Mouse (Mus musculus) hindbrain, embryonic 13.5 days (tissue): ENCODE data around the gene Nckap5. TPM values are rescaled to one million over a fixed set of nuclear protein-coding genes. Genes with fewer than 3 reads are reported as not detected.
"Not testable (repeated sequence)": the region's sequence is repeated elsewhere in the genome, so short reads cannot be mapped to it uniquely, and the experiment has no call there.

Source experiments
- ATAC-seq: fragments of 200-750 bp; cut with Nextera tagmentation; 2 replicates; pipeline ENCODE4 v1.8.0; 2017; ENCODE audit warnings: moderate TSS enrichment; ENCODE audit not compliant: low FRiP score
- H3K27ac ChIP-seq: fragments of 300-500 bp; sonication (generic); 2 replicates; pipeline ENCODE4 v1.5.1; 2015; ENCODE audit warnings: inconsistent platforms, mild to moderate bottlenecking, moderate library complexity
- H3K27me3 ChIP-seq: fragments of 300-500 bp; sonication (generic); 2 replicates; pipeline ENCODE4 v1.6.1; 2015; ENCODE audit warnings: mild to moderate bottlenecking, inconsistent platforms
- H3K36me3 ChIP-seq: fragments of 300-500 bp; sonication (generic); 2 replicates; pipeline ENCODE4 v1.6.1; 2015; ENCODE audit warnings: mild to moderate bottlenecking, inconsistent platforms
- H3K4me1 ChIP-seq: fragments of 300-500 bp; sonication (generic); replicated peaks from 2 replicates; pipeline ENCODE4 v1.6.1; 2015; ENCODE audit warnings: inconsistent platforms
- H3K4me2 ChIP-seq: fragments of 300-500 bp; sonication (generic); 2 replicates; pipeline ENCODE4 v1.6.1; 2015; ENCODE audit warnings: inconsistent platforms, mild to moderate bottlenecking, moderate library complexity
- H3K4me3 ChIP-seq: fragments of 300-500 bp; sonication (generic); 2 replicates; pipeline ENCODE4 v1.5.1; 2015; ENCODE audit warnings: mild to moderate bottlenecking, inconsistent platforms
- H3K9ac ChIP-seq: fragments of 300-500 bp; sonication (generic); 2 replicates; pipeline ENCODE4 v1.6.1; 2015; ENCODE audit warnings: mild to moderate bottlenecking, inconsistent platforms
- H3K9me3 ChIP-seq: fragments of 300-500 bp; sonication (generic); 2 replicates; pipeline ENCODE4 v1.6.1; 2016; ENCODE audit warnings: inconsistent platforms
- WGBS: fragments of 180-500 bp; shearing (Covaris S2); methylation state at CpG from one replicate; pipeline ENCODE4 v1.1.7; 2015; 5-methylcytosine and 5-hydroxymethylcytosine counted together
- polyA plus RNA-seq: library from polyadenylated mRNA; unstranded; fragments of >200 nt; fragmentation: Nextera tagmentation; extraction: Ambion mirVana; gene quantifications from 2 replicates; pipeline ENCODE4 v1.2.1, GENCODE M21; 2015

Nckap5 gene
- polyA plus RNA-seq, 1 experiment from 2014 or later = 18.6 TPM

DNA sequence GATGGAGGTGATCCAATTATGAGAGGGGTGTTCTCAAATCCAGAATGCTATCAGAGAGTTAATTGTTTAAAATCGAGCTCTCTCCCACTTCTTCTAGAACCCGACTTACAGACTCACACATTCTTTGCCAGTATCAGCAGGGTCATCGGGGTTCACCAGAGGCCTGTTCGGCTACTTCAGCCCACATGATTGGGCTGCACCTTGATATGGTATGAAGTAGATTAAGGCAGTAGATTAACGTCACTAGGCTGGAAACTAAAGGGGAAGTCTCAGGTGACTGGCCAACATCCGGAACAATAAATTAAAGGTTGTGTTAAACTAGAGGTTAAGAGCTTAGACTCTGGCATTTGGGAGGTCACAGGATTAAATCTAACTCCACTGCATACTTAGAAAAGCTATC lies 8.4 kb downstream of the Nckap5 start:
- H3K4me1 ChIP-seq = peaks cover 8% of the 10 kb centered on the region
- no peak overlapping the region for H3K4me2 ChIP-seq
- no peaks in the 10 kb centered on the region for H3K9me3 ChIP-seq
- no peak overlapping the region for H3K4me3 ChIP-seq
- H3K9ac ChIP-seq = no peak overlapping the region
- H3K27me3 ChIP-seq = peaks cover 4% of the 10 kb centered on the region; the same call in 1 of the 2 replicates
- no peak for ATAC-seq
- H3K36me3 ChIP-seq = no peaks in the 10 kb centered on the region
- WGBS = 91% methylated on average over 6 of the region's 6 CpGs
- H3K27ac ChIP-seq = no peak overlapping the region

DNA sequence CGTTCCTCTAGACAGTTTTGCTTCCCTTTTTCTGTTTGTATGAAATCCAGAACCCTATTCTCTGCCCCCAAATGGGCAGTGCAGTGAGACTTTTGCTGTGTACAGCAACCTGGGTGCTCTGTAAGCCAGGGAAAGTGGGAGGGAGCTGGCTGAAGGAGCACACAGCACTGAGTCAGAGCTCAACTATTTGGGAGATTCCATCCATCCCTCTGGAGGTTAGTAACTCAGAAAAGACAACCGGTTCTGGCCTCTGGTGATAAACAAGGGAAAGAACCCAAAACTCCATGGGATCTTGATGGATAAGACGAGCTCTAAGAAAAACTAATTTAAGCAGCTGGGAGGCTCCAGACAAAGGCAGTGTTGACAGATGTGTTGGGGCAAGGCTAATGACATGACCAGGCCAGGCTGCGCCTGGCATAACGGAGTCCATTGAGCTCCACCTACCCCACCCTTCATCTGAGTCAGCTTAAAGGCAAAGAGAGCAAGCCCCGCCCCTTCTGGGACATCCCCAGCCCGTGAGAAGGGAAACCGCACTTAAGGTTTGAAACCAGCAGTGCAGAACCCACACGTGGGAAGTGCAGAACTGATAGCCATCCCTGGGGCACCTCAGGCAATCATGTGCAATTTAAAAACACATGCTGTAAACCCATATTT lies 13.1 kb downstream of the Nckap5 start:
- Histone ChIP-seq H3K9me3 (no peaks in the 10 kb centered on the region), H3K4me2 (no peak overlapping the region), H3K27ac (no peak overlapping the region), H3K9ac (no peak overlapping the region), H3K36me3 (no peaks in the 10 kb centered on the region), H3K27me3 (no peaks in the 10 kb centered on the region), H3K4me3 (no peak overlapping the region), H3K4me1 (peaks cover 8% of the 10 kb centered on the region)
- ATAC-seq = peak; percentile 46; the same call in 1 of the 2 replicates
- 28% methylated on average over 9 of the region's 9 CpGs for WGBS

DNA sequence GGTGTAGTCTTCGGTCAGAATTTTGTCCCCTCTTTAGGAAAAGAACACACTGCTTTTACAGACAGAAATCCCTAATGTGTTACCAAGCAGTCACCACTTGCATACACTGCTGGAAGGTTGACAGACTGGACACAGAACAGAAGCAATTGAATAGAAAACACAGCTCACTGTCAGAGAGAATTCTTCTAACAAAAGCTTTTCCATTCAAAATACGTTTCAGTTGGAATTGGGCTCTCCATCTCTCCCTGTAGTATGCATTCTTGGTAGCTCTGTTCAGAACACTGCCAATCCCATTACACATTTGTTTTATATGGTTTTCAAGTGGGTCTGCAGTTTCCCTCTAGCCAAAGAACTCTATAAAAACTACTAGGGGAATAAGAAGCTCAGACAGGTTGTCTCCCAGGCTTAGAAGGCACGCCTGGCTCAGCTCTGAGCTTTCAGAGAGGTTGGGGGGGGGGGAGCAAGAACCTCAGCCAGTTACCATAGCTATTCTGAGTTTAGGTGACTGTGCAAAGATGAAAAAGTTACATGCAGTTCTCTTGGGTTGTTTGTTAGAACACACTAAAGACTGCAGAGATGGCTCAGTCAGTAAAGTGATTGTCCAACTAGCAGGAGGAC lies 23.5 kb downstream of the Nckap5 start:
- no peak for ATAC-seq
- Histone ChIP-seq H3K9ac (no peak overlapping the region), H3K4me2 (no peak overlapping the region), H3K36me3 (no peaks in the 10 kb centered on the region), H3K27me3 (no peaks in the 10 kb centered on the region), H3K4me1 (no peaks in the 10 kb centered on the region; the same call in 1 of the 2 replicates), H3K9me3 (no peaks in the 10 kb centered on the region), H3K4me3 (no peak overlapping the region), H3K27ac (no peak overlapping the region)
- WGBS = 57% methylated on average over 3 of the region's 3 CpGs

DNA sequence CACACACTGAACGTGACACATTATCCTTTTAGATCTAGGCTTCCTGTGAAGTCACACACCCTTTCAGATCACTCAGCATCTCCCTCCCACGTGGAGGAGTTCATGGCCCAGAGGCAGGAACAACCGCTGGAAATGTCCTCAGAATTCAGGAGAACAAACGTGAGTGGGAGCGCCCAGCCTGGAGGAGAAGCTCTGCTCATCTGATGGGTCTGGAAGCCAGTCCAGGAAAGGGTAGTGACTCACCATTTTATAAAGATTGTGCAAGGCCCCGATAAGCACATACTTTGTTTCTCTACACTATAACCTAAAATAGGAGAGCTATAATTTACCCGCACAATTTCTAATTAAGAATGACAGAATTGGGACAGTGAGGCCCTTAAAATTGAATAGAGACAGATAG lies 24.1 kb downstream of the Nckap5 start:
- WGBS = 76% methylated on average over 7 of the region's 7 CpGs
- Histone ChIP-seq H3K9me3 (no peaks in the 10 kb centered on the region), H3K4me3 (no peak overlapping the region), H3K27ac (no peak overlapping the region), H3K4me2 (no peak overlapping the region), H3K9ac (no peak overlapping the region), H3K27me3 (no peaks in the 10 kb centered on the region), H3K36me3 (no peaks in the 10 kb centered on the region), H3K4me1 (no peaks in the 10 kb centered on the region; the same call in 1 of the 2 replicates)
- no peak for ATAC-seq

DNA sequence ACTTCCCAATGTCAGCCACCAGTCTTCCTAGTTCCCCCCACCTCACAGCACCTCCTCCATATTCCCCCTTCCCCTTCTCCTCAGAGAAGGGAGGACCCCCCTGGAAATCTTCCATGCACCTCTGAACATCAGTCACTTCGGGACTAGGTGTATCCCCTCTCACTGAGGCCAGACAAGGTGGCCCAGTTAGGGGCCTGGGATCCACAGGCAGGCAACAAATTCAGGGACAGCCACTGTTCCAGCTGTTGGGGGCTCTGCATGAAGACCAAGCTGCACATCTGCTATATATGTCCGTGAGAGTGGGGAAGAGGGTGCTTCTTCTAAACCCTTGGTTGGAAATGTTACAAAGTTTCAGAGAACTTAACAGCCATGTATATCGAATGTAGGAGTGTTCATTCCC lies 28.2 kb downstream of the Nckap5 start:
- 86% methylated on average over 3 of the region's 3 CpGs for WGBS
- Histone ChIP-seq H3K36me3 (no peaks in the 10 kb centered on the region), H3K9ac (no peak overlapping the region), H3K9me3 (no peaks in the 10 kb centered on the region), H3K27ac (no peak overlapping the region), H3K4me2 (no peak overlapping the region), H3K4me1 (peaks cover 9% of the 10 kb centered on the region), H3K4me3 (no peak overlapping the region), H3K27me3 (no peaks in the 10 kb centered on the region)
- ATAC-seq = no peak

DNA sequence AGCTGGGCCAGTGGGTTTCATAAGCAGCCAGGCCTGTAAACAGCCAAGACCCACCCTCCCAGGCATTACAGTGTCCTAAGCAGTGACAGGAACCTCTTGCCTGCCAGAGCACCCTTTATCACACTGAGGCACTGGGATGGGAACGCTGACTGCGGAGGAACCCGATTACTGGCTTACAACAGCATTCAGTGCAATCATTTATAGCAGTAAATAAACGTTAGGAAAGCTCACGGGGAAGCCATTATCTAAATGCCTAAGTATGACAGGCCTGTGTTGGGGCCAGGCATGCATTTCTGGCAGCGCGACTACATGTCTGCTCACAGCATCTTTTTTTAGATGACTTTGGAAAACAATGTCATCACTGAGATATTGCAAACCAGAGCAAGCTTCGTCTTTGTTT lies 28.9 kb downstream of the Nckap5 start:
- Histone ChIP-seq H3K27ac (no peak overlapping the region), H3K9me3 (no peaks in the 10 kb centered on the region), H3K36me3 (no peaks in the 10 kb centered on the region), H3K9ac (no peak overlapping the region), H3K4me1 (peaks cover 9% of the 10 kb centered on the region), H3K27me3 (no peaks in the 10 kb centered on the region), H3K4me2 (no peak overlapping the region), H3K4me3 (no peak overlapping the region)
- 64% methylated on average over 8 of the region's 8 CpGs for WGBS
- ATAC-seq = no peak

DNA sequence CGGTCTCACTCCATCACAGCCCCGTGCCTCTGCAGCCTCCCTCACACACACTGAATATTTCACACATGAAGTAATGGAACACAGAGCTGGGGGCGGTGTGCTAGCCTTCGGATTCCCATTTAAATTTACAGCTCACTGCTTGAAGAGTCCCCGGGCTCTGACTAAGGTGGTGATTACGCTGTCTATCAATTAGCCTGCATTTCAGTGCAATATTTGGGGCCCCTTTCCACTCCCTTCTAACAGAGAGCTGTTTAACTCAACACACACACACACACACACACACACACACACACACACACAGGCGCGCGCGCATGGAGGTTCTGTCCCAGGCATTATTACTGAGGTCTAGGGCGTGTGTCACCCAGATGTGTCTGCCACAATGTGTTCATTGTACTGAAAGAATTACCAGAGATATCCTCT lies 31.2 kb downstream of the Nckap5 start:
- Histone ChIP-seq H3K4me3 (no peak overlapping the region), H3K36me3 (no peaks in the 10 kb centered on the region), H3K9ac (no peak overlapping the region), H3K4me2 (no peak overlapping the region), H3K27me3 (no peaks in the 10 kb centered on the region), H3K27ac (no peak overlapping the region), H3K9me3 (no peaks in the 10 kb centered on the region), H3K4me1 (peaks cover 9% of the 10 kb centered on the region)
- ATAC-seq = peak; percentile 52; the same call in 1 of the 2 replicates
- WGBS = 69% methylated on average over 11 of the region's 11 CpGs

DNA sequence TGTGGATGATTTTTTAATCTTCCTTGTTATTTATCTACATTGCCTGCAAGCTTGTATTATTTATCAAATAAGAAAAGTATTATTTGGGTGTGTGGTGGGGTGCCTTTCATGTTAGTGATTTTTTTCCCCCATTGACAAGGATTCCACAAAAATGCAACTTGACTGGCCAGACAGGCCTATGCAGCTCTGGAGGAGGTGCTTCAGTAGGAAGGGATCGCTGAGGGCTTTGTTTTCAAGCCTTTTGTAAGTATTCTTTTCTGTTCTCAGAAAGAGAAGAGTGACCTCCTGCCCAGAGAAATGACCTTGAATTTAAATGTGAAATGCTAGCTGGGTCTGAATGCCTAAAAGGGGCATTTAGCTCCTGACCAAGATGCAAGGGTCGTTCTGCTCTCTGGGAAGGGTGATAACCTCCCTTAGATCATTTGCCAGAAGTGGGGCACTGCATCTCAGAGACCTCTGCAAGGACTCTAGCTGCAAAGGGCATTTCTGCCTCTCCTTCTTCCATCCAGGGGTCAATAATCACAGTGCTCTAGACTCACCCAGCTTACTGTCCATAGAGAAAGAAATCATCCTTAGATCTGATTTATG lies 50.2 kb downstream of the Nckap5 start:
- H3K9ac ChIP-seq, H3K27me3 ChIP-seq, H3K4me1 ChIP-seq, H3K9me3 ChIP-seq, ATAC-seq, H3K4me2 ChIP-seq, H3K36me3 ChIP-seq, H3K27ac ChIP-seq, H3K4me3 ChIP-seq: not testable (repeated sequence)
- no CpG with 5 or more reads among the region's 2 CpGs for WGBS

DNA sequence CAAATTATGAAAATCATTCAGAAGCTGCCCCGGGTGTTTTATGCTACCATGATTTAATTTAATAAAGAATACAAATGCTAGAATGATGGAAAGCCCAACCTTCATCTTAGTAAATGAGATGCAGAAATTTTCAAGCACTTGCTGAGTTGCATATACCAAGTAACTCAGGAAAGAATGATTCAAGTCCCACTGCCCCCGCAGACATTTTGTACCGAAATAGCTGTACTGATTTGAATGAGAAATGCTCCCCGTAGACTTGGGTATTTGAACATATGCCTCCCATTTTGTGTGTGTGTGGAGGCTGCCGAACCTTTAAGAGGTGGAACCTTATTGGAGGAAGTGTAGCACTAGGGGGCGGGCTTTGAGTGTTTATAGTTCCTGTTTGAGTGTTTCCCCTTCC lies 56.7 kb downstream of the Nckap5 start:
- H3K4me3 ChIP-seq, H3K36me3 ChIP-seq, H3K27me3 ChIP-seq, H3K27ac ChIP-seq, H3K9me3 ChIP-seq, H3K9ac ChIP-seq, ATAC-seq, H3K4me2 ChIP-seq, H3K4me1 ChIP-seq: not testable (repeated sequence)
- WGBS = no CpG with 5 or more reads among the region's 6 CpGs

DNA sequence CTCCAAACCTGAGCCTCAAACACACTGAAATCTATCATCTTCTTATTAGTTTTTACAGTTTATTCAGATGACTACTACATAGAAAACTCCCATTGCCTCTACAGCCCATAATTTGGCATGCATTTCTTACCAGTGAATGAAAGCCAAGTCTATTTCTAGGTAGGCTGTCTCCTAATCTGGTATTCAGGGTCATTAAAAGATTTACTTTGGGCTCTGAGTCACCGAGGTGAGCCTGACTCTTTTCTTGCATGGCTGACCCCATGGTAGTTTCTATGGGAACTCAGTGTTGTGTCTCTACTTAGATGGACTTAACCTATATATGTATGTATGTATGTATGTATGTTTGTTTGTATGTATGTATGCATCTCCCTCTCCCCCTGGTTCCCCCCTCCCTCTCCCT lies 63.6 kb downstream of the Nckap5 start:
- Histone ChIP-seq H3K27ac (no peak overlapping the region), H3K9me3 (no peaks in the 10 kb centered on the region), H3K9ac (no peak overlapping the region), H3K4me3 (no peak overlapping the region), H3K4me2 (no peak overlapping the region), H3K4me1 (peaks cover 10% of the 10 kb centered on the region), H3K27me3 (0 out of 2 replicates have a peak, but pooled peaks cover 3% of the 10 kb centered on the region), H3K36me3 (no peaks in the 10 kb centered on the region)
- WGBS = 58% methylated on average over 1 of the region's 1 CpGs
- no peak for ATAC-seq

DNA sequence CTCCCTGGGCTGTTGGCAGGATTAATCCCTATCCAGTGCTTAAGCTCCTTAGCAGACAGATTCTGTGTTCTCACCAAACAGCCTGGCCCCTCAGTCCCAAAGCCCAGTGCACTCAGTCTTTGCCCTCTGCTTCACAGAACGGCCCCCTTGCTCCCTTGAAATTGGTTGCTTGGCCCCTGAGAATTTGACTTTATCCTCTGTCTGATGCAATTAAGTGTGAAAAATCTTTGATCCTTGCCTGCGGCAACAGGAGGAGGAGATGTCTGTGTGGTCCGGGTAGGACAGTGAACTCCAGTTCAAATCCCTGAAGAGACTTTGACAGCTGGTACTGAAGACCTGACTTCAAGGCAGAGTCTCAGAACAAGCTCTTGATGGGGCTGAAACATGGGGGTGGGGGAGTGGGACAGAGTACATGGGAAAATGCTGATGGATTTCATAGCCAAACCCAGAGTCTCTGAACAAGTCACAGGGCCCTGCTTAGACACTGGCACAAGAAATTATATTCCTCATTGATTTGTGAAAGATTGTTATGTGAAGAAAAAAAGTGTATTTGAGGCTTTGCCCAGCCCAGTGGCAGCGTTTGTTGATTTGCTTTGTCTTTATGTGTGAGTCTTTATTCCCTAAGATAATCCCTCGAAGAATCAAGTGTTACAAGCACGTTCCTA lies 65.0 kb downstream of the Nckap5 start:
- Histone ChIP-seq H3K9me3 (no peaks in the 10 kb centered on the region), H3K4me1 (peaks cover 10% of the 10 kb centered on the region), H3K4me2 (no peak overlapping the region), H3K27me3 (0 out of 2 replicates have a peak, but pooled peaks cover 3% of the 10 kb centered on the region), H3K27ac (no peak overlapping the region), H3K36me3 (no peaks in the 10 kb centered on the region), H3K4me3 (no peak overlapping the region), H3K9ac (no peak overlapping the region)
- no peak for ATAC-seq
- 47% methylated on average over 6 of the region's 6 CpGs for WGBS

DNA sequence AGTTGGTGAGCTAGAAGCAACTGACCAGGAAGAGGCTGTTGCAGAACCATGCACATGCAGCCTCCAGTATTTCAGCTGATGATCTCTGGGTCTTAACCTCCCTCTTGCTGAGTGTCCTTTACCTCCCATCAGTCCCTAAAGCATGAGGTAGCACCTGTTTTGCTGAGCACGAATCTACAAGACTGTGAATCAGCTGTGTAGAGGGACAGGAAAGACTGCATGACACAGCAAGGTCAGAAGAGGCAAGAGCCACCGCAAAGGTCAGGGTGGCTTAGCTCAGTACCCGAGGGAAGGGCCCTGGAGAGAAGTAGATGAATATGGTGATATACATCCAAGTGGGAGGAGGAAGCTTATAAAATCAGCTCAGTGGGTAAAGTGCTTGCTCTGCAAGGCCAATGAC lies 66.4 kb downstream of the Nckap5 start:
- Histone ChIP-seq H3K4me2 (no peak overlapping the region), H3K9ac (no peak overlapping the region), H3K4me1 (peaks cover 10% of the 10 kb centered on the region), H3K9me3 (no peaks in the 10 kb centered on the region), H3K36me3 (no peaks in the 10 kb centered on the region), H3K27me3 (0 out of 2 replicates have a peak, but pooled peaks cover 3% of the 10 kb centered on the region), H3K4me3 (no peak overlapping the region), H3K27ac (no peak overlapping the region)
- WGBS = 75% methylated on average over 3 of the region's 3 CpGs
- ATAC-seq = no peak
